Mouse (Mus musculus): ENCODE measurements at regions not wholly inside any gene's neighbourhood (a gene's known extent, or its start where the extent isn't known, plus 50 kb on each side); places are given as distances from the start of the nearest gene placed in this dataset.
A peak's percentile ranks its signal among the peaks of the same experiment; 100 is the strongest.

DNA sequence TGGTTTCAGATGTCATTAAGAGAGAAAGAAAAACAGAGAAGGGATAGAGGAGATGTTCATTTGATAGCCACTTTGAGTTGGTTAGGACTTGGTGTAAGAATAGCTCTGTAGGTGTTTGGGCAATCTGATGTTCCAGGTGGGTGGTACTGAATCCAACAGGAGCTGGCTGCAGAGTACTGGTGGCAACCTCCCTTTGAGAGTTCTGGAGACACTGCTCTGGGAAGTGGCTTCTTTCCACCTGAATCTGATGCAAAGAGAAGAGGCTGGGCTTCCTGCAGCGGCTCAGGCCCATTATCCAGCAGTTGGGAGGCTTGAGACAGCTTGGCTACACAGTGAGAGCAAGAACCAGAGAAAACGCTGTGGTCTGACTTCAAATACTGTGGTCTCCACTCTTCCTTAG is 77.0 kb upstream of the Podxl start:
- peaks cover 18% of the 10 kb centered on the region; the same call in 1 of the 2 replicates for H3K4me1 ChIP-seq (ENCODE audit: control insufficient read depth, insufficient read depth)
- no peak overlapping the region for H3K9ac ChIP-seq (replicated peaks; ENCODE audit: low read depth, low read length)
- no peak overlapping the region for H3K4me2 ChIP-seq (ENCODE audit: low read depth, low read length)
- TF ChIP-seq CTCF (IDR thresholded peaks at IDR 0.05; ENCODE audit: low read depth) (no peak), EP300 (IDR thresholded peaks at IDR 0.05; ENCODE audit: low read depth) (no peak)
- H3K27me3 ChIP-seq (ENCODE audit: control insufficient read depth, insufficient read depth, low read length): no peaks in the 10 kb centered on the region
- no peak overlapping the region for H3K4me3 ChIP-seq (ENCODE audit: low read depth, low read length)
- H3K9me3 ChIP-seq (replicated peaks; ENCODE audit: control insufficient read depth, low read length): no peaks in the 10 kb centered on the region
- DNase-seq (ENCODE audit: low spot score) (no peak), ATAC-seq (ENCODE audit: insufficient read depth, low read depth) (no peak)
- no peak overlapping the region for H3K27ac ChIP-seq (ENCODE audit: low read depth)
- no peaks in the 10 kb centered on the region for H3K36me3 ChIP-seq (replicated peaks; ENCODE audit: control insufficient read depth, insufficient read depth, low read length)
- 61% methylated on average over 2 of the region's 2 CpGs for WGBS

DNA sequence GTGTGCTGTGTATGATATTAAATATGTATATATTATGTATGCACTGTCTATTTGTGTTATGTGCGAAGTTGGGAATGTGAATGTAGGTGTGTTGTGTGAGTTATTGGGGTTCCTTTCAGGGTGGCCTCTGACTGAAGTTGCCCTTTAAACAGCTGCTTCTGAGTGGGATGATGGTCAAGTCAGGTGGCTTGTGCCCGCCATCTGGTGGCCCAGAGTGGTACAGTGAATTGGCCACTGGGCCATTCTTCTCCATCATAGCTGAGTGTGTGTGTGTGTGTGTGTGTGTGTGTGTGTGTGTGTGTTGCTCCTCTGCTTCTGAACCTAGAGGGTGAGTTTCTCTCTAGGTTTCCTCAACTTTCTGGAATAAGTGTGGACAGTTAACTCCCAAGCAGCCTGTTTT is 75.7 kb upstream of the Podxl start:
- no peak for TF ChIP-seq EP300 (IDR thresholded peaks at IDR 0.05; ENCODE audit: low read depth)
- peak; percentile 96 for TF ChIP-seq CTCF (IDR thresholded peaks at IDR 0.05; ENCODE audit: low read depth)
- Histone ChIP-seq H3K4me3 (ENCODE audit: low read depth, low read length) (no peak overlapping the region), H3K36me3 (replicated peaks; ENCODE audit: control insufficient read depth, insufficient read depth, low read length) (no peaks in the 10 kb centered on the region), H3K4me1 (ENCODE audit: control insufficient read depth, insufficient read depth) (peaks cover 18% of the 10 kb centered on the region; the same call in 1 of the 2 replicates), H3K27me3 (ENCODE audit: control insufficient read depth, insufficient read depth, low read length) (no peaks in the 10 kb centered on the region), H3K9ac (replicated peaks; ENCODE audit: low read depth, low read length) (no peak overlapping the region), H3K4me2 (ENCODE audit: low read depth, low read length) (no peak overlapping the region), H3K9me3 (replicated peaks; ENCODE audit: control insufficient read depth, low read length) (no peaks in the 10 kb centered on the region), H3K27ac (ENCODE audit: low read depth) (no peak overlapping the region)
- WGBS: 13% methylated on average over 2 of the region's 2 CpGs
- peak; percentile 30; the same call in 1 of the 2 replicates for ATAC-seq (ENCODE audit: insufficient read depth, low read depth)
- DNase-seq (ENCODE audit: low spot score): peak; percentile 42

DNA sequence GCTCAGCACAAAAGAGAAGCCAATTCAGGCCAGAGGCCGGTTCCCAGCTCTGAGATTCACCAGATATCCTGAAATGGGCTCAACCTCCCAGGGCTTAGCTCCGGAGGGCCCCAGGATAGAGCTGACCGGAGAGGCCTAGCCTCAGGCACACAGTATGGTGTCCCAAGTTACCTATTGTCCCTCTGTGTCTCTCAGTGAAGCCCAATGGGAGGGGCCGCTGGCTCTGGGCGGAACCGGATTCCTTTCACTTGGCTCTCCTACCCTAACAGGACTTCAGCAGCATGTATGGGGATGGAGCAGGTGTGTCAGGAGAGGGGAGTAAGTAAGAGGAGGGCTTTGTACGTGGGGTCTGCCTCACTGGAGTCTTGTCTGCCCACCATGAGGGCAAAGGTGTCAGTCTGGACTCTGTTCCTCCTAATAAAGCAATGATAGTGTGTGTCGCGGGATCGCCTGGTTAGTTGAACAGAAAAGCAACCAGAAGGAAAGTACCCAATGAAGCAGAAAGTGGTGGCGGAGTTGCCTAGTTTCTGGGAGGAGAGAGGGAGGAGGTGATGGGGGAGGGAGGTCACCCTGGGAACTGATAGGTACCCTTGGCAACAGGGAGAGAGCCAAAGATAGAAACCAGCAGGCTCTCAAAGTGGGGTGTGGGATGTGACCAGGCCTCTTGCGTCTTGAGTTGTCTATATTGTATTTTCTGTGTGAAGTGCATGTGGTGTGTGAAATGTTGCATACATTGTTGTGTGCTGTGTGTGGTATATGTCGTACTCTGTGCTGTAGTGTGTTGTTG is 74.8 kb upstream of the Podxl start:
- ATAC-seq (ENCODE audit: insufficient read depth, low read depth): no peak
- H3K4me3 ChIP-seq (ENCODE audit: low read depth, low read length): no peak overlapping the region

DNA sequence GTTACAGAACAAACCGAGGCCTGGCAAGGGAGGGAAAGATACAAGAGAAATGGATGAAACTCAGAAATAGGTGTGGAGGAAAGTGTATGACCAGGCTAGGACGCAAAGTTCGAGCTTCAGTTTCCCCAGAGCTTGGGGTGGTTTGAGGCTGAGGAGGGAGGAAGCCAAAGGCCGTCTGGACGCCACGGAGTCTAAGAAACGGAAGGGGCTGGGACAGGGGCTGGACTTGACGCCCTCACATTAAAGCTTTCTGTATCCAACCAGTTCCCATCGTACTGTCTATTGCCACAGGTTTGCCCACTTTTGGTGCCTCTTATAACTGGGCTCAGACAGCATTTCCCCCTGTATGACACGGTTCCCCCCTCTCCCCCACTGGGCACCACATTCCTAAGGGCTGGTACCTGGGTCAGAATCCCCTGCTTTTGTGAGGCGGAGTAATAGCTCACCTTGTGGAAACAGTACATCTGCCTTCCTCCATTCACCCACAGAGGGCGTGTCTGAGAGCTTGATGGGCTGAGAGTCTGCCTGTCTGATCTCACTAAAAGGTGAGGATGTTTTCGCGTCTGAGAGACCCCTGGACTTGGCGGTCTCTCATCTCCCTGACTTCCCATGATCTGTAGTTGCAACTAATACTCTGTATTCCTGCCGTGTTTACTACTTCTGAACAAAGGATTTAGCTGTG is 73.7 kb upstream of the Podxl start:
- Histone ChIP-seq H3K4me2 (ENCODE audit: low read depth, low read length) (no peak overlapping the region), H3K27ac (ENCODE audit: low read depth) (no peak overlapping the region), H3K9ac (replicated peaks; ENCODE audit: low read depth, low read length) (no peak overlapping the region)

More for the DNA sequence above, 74.8 kb upstream of the Podxl start:
- H3K27me3 ChIP-seq (ENCODE audit: control insufficient read depth, insufficient read depth, low read length): no peaks in the 10 kb centered on the region
- no peak overlapping the region for H3K9ac ChIP-seq (replicated peaks; ENCODE audit: low read depth, low read length)
- H3K4me1 ChIP-seq (ENCODE audit: control insufficient read depth, insufficient read depth): peaks cover 18% of the 10 kb centered on the region; the same call in 1 of the 2 replicates
- TF ChIP-seq EP300 (IDR thresholded peaks at IDR 0.05; ENCODE audit: low read depth) (no peak), CTCF (IDR thresholded peaks at IDR 0.05; ENCODE audit: low read depth) (no peak)
- DNase-seq (ENCODE audit: low spot score): no peak
- no peaks in the 10 kb centered on the region for H3K9me3 ChIP-seq (replicated peaks; ENCODE audit: control insufficient read depth, low read length)
- H3K27ac ChIP-seq (ENCODE audit: low read depth): no peak overlapping the region
- WGBS: 51% methylated on average over 13 of the region's 13 CpGs
- H3K4me2 ChIP-seq (ENCODE audit: low read depth, low read length): no peak overlapping the region
- H3K36me3 ChIP-seq (replicated peaks; ENCODE audit: control insufficient read depth, insufficient read depth, low read length): no peaks in the 10 kb centered on the region

DNA sequence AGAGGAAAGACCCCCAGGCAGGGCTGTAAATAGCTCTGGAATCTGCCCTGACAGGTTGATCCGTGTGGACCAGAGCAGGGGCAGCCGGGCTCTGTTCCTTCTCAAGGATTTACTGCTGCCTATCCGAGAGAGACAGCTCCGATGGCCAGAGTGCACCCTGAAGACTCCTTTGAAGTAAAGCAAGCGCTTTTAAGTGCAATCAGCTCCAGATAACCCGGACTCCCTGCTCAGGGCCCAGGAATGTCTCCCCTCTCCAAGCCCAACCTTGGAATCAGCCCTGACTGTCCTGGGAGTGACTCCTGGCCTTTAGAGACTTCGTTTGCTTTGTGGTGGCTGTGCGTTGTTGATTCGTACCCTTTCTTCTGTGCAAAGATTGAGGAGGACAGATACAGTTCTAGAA is 73.2 kb upstream of the Podxl start:
- Histone ChIP-seq H3K4me2 (ENCODE audit: low read depth, low read length) (no peak overlapping the region), H3K4me1 (ENCODE audit: control insufficient read depth, insufficient read depth) (peaks cover 5% of the 10 kb centered on the region; the same call in 1 of the 2 replicates), H3K9ac (replicated peaks; ENCODE audit: low read depth, low read length) (no peak overlapping the region), H3K36me3 (replicated peaks; ENCODE audit: control insufficient read depth, insufficient read depth, low read length) (no peaks in the 10 kb centered on the region), H3K27ac (ENCODE audit: low read depth) (no peak overlapping the region), H3K4me3 (ENCODE audit: low read depth, low read length) (no peak overlapping the region), H3K27me3 (ENCODE audit: control insufficient read depth, insufficient read depth, low read length) (no peaks in the 10 kb centered on the region), H3K9me3 (replicated peaks; ENCODE audit: control insufficient read depth, low read length) (no peaks in the 10 kb centered on the region)
- TF ChIP-seq CTCF (IDR thresholded peaks at IDR 0.05; ENCODE audit: low read depth) (no peak), EP300 (IDR thresholded peaks at IDR 0.05; ENCODE audit: low read depth) (no peak)
- DNase-seq (ENCODE audit: low spot score): no peak
- no peak for ATAC-seq (ENCODE audit: insufficient read depth, low read depth)
- WGBS: 24% methylated on average over 9 of the region's 9 CpGs

More for the DNA sequence above, 73.7 kb upstream of the Podxl start:
- TF ChIP-seq CTCF (IDR thresholded peaks at IDR 0.05; ENCODE audit: low read depth) (no peak), EP300 (IDR thresholded peaks at IDR 0.05; ENCODE audit: low read depth) (no peak)
- DNase-seq (ENCODE audit: low spot score) (no peak), ATAC-seq (ENCODE audit: insufficient read depth, low read depth) (no peak)
- 33% methylated on average over 16 of the region's 16 CpGs for WGBS
- Histone ChIP-seq H3K27me3 (ENCODE audit: control insufficient read depth, insufficient read depth, low read length) (no peaks in the 10 kb centered on the region), H3K4me1 (ENCODE audit: control insufficient read depth, insufficient read depth) (peaks cover 10% of the 10 kb centered on the region; the same call in 1 of the 2 replicates), H3K9me3 (replicated peaks; ENCODE audit: control insufficient read depth, low read length) (no peaks in the 10 kb centered on the region), H3K4me3 (ENCODE audit: low read depth, low read length) (no peak overlapping the region), H3K36me3 (replicated peaks; ENCODE audit: control insufficient read depth, insufficient read depth, low read length) (no peaks in the 10 kb centered on the region)
